Mouse (Mus musculus) lung, adult 2 months (tissue): ENCODE measurements around the gene Oit3.

Source experiments
- CTCF ChIP-seq: fragments of 200-500 bp; IDR thresholded peaks from 2 replicates; pipeline ENCODE4 v1.5.1; 2011; ENCODE audit warnings: mild to moderate bottlenecking, low read length, control low read depth; ENCODE audit not compliant: insufficient read depth
- POLR2A ChIP-seq: fragments of 200-500 bp; IDR thresholded peaks from 2 replicates; pipeline ENCODE4 v1.6.1; 2011; ENCODE audit warnings: low read depth, mild to moderate bottlenecking, control low read depth, low read length, borderline replicate concordance; ENCODE audit errors: extremely low read depth

- TF ChIP-seq POLR2A (no peak), CTCF (no peak)
These were observed 10.8 kb downstream of the Oit3 start for GRCm38 (mm10) chr10:59430701-59431218.
